Mouse (Mus musculus): Measurements from ENCODE around the gene Robo3.

Robo3 gene

DNA sequence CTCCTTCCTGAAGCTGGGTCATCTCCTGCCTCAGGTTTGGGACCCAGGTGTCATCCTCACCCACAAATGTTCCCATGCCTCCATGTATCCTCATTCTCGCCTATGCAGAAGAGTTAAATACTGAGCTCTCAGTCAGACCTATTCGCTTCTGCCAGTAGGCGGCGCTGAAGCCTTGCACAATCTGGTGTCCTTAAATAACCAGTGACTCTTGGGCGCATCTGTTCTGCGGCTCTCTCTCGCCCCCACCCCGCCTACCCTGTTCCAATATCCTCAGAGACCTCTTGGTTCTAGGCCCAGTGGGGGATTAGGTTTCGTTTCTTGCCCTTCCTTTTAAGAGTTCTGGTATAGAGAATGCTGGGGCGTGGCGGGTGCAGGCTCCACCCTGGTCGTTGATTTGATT, 2.5 kb downstream of the Robo3 start:
- in situ Hi-C loops (cut with MboI, MseI) = no loop called here

DNA sequence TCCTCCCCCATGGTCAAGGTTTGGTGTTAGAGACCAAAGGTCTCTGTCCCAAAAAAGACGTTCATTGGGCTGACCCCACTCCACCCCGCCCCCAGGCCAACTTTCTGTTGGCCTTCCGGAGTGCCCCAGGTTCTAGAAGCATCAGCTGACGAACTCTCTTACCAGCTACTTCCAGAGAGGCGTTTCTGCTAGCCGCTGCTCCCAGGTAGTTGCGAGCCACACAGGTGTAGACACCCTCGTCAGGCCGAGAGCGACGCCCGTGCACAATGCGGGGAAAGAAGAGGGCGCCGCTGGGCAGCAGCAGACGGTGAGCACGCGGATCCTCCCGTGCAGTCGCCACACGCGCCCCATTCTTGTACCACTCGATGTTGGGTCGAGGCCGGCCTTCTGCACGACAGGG, 3.7 kb downstream of the Robo3 start:
- in situ Hi-C loops (cut with MboI, MseI) = no loop called here

DNA sequence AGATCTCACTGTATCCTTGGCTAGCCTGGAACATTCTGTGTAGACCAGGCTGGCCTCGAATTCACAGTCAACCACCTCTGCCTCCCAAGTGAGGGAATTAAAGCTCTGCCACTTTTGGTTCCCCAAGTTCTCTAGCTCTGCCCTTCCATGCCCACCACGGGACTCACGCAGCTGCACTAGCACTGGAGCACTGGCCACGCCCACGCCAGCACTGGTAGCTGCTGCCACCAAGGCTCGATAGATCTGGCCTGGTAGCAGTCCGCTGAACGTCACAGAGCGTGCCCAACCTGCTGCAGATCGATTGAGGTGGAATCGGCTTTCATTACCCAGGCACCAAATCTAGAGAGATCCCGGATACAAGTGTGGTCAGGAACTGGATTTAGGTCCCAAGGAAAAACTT, 11.8 kb downstream of the Robo3 start:
- in situ Hi-C loops (cut with MboI, MseI) = loop anchor here (25.0 kb wide), 1 partner anchor 516 kb away; no protein-coding TSS in a partner anchor

DNA sequence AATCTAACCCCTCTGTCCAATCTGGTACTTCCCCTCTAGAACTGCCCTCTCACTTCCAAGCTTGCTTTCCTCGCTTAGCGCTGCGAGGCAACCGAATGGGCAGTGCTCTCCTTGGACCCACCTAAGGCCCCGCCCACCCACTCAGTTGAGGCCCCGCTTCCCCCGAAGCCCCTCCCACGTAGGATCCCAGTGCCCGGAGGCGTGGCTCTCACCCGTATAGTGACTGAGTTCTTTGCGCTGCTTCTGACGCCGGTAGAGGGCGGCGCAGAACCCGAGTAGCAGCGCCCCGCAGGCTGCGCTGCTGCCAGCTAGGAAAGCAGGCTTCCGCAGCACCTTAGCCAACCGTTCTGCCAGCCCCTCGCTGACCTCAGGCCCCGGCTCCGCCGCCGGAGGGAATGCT, 12.4 kb downstream of the Robo3 start:
- in situ Hi-C loops (cut with MboI, MseI) = loop anchor here (25.0 kb wide), 1 partner anchor 517 kb away; no protein-coding TSS in a partner anchor

DNA sequence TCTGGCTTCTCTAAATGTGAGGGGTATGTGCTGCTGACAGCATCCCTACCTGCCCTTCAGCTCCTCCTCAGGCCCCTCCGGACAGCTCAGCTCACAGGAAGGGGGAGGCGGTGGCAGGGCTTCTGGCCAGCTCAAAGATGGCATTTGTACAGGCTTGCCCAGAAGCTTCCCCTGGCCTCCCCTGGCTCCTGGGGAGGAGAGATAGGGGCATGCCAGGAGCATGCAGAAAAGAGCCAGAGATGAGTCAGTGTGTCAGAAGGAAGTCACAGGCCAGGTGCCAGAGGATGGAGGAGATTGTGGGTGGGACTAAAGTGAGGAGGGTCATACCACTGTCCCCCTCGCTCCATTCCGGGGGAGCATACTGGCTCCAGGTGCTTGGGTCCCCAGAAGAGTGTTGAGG, 14.3 kb downstream of the Robo3 start:
- in situ Hi-C loops (cut with MboI, MseI) = loop anchor here (25.0 kb wide), 1 partner anchor 519 kb away; no protein-coding TSS in a partner anchor

DNA sequence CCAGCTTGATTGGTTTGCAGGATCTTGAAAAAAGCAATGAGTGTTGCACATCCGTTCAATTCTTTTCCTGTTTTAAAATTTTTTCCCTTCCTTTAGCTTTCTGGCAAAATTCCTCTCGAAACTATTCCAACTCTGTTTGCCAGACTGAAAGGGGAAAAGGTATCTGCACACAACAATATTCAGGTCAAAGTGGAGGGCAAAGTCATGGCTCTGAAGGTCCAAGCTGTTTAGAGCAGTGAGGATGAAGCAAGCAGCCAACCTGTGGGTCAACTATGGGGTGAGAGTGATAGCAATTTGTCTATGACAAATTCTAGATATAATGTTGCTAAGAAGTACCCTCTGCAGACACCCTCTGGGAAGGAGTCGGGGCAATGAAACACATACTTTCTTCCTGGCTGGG, 18.4 kb downstream of the Robo3 start:
- in situ Hi-C loops (cut with MboI, MseI) = loop anchor here (25.0 kb wide), 1 partner anchor 523 kb away; no protein-coding TSS in a partner anchor

DNA sequence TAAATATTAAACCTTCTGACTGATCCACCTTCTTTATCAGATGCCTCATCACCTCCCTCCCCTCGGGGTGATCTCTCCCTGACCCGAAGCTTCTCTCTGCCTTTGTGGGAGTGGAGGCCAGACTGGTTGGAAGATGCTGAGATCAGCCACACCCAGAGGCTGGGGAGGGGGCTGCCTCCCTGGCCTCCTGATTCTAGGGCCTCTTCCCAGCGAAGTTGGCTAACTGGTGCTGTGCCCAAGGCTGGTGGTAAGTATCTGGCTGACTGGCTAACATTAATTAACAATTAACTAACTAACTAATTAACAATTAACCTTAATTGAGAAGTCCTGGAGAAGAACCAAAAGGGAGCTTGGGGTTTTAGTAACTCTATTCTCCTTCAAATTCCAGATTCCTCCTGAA, 20.1 kb downstream of the Robo3 start:
- in situ Hi-C loops (cut with MboI, MseI) = loop anchor here (25.0 kb wide), 1 partner anchor 524 kb away; no protein-coding TSS in a partner anchor

DNA sequence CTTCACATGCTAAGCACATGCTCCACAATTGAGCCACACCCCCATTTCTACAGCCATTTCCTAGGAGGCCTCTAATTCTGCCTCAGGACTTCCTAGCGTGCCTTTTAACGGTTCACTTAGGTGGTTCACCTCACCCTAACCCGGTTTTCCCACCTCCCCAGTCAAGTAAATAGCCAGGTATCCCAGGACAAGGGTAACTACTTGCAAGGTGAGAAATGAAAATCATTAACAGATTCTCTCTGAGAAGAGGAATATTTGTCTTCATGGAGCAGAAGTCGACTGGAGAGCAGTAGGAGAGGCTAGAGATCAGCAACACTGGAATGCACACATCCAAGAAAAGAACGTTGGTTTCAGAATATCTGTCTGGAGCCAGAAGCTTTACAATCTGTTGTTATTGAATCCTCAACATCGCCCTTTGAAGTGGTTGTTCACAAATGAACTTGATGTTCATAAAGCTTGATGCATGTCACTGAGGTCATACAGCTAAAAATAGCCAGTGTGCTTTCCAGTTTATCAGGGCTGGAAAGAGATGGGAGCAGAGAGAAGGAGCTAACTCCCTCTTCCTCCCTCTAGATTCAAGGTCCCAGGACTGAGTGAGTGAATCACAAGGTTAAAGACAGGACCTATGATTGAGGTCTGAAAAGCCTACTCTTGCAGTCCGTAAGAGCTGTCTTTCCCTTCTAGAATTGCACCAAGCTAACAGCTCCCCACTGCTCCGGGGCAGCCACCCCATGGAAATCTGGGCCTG, 23.2 kb downstream of the Robo3 start:
- in situ Hi-C loops (cut with MboI, MseI) = loop anchor here (25.0 kb wide), 1 partner anchor 527 kb away; no protein-coding TSS in a partner anchor

DNA sequence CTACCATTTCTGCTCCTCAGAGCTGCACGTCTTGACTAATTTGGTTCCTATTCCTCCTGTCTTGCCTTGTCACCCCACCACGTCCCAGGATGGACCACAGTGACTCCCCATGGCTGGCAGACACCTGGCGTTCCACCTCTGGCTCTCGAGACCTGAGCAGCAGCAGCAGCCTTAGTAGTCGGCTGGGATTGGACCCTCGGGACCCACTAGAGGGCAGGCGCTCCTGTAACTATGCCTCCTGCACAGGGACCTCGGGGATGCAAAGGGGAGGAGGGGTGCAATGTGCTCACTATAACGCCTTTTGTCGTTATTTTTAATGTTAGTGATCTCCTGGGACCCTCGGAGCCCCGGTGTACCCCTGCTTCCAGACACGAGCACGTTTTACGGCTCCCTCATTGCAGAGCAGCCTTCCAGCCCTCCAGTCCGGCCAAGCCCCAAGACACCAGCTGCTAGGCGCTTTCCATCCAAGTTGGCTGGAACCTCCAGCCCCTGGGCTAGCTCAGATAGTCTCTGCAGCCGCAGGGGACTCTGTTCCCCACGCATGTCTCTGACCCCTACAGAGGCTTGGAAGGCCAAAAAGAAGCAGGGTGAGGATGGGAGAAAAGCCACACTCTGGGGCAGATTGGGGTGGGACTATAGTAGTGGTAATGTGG, 25.1 kb downstream of the Robo3 start:
- in situ Hi-C loops (cut with MboI, MseI) = loop anchor here (25.0 kb wide), 1 partner anchor 529 kb away; no protein-coding TSS in a partner anchor

DNA sequence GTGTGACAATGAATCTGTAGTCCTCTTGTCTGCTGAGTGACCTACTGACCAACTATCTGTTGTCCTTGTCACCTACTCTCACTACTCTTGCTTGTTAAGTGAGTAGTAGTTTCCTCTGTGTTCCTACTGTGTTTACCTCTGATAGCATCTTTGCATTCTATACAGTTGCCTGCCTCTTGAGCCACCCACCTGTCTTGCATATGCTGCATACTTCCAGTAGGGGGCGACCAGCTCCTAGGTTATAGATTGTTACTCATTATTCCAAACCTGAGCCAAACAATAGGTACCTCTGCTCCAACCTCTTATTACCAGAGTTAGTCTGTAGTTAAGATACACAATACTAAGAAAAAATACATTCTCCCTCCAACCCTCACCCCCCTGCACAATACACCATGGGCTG, 26.7 kb downstream of the Robo3 start:
- in situ Hi-C loops (cut with MboI, MseI) = loop anchor here (25.0 kb wide), 1 partner anchor 531 kb away; no protein-coding TSS in a partner anchor

DNA sequence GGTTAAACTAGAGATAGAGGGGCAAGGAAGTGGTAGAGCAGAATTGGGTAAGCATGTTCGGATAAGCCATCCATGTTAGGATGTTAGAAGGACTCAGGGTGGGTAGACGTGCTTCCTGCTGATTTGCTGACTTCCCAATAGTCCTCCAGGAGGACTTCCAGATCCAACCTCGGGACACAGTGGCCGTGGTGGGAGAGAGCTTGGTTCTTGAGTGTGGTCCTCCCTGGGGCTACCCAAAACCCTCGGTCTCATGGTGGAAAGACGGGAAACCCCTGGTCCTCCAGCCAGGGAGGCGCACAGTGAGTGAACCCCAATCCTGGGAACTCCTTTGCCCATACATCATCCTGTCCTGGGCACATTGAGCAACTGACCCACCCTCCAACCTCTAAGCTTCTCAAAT, 30.0 kb downstream of the Robo3 start:
- in situ Hi-C loops (cut with MboI, MseI) = loop anchor here (25.0 kb wide), 1 partner anchor 534 kb away; no protein-coding TSS in a partner anchor

DNA sequence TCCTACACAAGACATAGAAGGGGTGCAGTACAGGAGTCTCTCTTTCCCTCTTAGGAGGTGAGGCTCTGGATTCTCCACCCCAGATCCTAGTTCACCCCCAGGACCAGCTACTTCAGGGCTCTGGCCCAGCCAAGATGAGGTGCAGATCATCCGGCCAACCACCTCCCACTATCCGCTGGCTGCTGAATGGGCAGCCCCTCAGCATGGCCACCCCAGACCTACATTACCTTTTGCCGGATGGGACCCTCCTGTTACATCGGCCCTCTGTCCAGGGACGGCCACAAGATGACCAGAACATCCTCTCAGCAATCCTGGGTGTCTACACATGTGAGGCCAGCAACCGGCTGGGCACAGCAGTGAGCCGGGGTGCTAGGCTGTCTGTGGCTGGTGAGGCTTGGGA, 30.5 kb downstream of the Robo3 start:
- in situ Hi-C loops (cut with MboI, MseI) = loop anchor here (25.0 kb wide), 1 partner anchor 535 kb away; no protein-coding TSS in a partner anchor

DNA sequence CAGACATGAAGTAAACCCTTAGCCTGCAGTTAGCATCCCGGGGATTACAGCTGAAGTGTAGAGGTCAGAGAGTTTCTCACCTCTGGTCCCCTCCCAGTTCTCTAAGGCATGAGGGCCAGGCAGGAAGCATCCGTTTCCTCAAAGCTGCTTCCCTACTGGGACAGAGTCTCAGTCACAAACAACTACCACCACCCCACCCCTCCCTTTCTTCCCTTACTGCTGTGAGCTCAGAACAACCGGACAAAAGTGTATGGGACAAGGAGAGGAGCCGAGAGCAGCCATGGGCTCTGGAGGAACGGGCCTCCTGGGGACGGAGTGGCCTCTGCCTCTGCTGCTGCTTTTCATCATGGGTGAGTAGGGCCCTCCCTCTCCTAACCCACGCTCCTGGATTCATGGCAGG, 31.2 kb downstream of the Robo3 start, which contains the start of gene Robo4:
Gene Robo4, plus strand, starts transcription at position 96 of the 400 bp plus-strand sequence.
- in situ Hi-C loops (cut with MboI, MseI) = loop anchor here (25.0 kb wide), 1 partner anchor 535 kb away; no protein-coding TSS in a partner anchor

DNA sequence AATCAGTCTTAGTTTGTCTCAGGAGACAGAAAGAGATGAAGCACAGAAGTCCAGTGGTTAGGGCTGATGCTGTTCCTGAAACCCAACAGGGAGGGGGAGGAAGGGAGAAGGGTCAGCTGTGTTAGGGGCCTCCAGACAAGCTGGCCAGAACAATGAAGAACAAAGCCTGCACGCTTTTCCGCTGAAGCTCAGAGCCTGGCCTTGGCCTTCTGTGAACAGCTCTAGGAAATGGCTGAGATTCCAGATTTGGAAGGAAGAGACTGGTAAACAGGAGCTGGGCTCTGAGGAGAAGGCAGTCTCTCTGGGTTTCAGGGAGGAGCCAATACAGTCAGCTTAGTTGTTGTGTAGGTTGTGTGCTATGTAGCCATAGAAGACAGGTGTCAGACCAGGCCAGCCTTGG, 32.5 kb downstream of the Robo3 start:
- in situ Hi-C loops (cut with MboI, MseI) = loop anchor here (25.0 kb wide), 1 partner anchor 537 kb away; no protein-coding TSS in a partner anchor

DNA sequence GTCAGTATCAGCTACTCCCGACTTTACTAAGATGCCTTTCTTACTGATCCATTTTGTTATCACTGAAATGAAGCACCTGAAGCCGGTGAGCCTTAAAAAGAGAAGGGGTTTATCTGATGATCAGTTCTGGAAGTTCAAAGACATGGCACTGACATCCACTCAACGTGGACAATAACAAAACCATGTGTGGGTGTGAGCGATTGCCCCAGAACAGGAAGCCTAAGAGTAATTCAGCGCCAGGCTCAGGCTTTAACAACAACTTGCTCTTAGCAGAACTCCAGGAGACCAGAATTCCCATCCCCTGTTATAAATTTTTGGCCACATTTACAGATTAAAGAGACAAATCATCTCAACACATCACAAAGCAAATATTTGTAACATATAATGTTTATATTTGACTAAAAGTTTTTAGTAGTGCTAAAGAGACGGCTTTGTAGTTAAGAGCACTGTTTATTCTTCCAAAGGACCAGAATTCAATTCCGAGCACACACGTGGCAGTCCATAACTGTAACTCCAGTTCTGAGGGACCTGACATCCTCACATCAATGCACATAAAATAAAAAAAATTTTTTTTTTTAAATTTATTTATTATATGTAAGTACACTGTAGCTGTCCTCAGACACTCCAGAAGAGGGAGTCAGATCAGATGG, 39.4 kb downstream of the Robo3 start:
- in situ Hi-C loops (cut with MboI, MseI) = no loop called here

DNA sequence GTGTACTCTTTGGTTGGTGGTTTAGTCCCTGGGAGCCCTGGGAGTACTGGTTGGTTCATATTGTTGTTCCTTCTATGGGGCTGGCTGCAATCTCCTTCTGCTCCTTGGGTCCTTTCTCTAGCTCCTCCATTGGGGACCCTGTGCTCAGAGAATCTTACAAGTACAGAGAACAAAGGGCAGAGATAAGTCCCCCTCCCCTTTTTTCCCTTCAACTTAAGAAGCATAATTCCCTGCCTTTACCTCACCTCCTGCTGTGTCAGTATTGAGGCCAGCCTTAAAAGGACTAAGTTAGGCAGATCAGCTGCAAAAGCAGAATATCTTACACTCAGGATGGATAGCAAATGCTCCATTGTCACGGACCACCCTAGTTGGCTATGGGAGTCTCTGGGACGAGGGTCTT, 41.0 kb downstream of the Robo3 start:
- in situ Hi-C loops (cut with MboI, MseI) = no loop called here

DNA sequence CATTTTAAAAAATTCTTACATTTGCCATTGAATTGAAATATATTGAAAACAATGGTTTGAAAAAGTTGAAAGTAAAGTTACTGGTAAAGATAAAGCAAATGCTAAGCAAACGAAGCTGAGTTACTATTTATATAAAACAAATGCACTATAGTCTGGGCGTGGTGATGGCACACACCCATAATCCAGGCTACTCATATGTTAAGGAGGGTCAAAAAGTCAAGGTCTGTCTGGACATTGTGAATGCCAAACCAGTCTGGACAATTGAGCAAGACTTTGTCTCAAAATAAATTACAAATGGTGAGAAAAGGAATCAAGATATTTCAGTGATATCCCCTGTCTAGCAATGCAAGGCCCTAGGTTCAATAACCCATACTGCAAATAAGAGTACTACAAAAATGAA, 42.2 kb downstream of the Robo3 start:
- in situ Hi-C loops (cut with MboI, MseI) = no loop called here

DNA sequence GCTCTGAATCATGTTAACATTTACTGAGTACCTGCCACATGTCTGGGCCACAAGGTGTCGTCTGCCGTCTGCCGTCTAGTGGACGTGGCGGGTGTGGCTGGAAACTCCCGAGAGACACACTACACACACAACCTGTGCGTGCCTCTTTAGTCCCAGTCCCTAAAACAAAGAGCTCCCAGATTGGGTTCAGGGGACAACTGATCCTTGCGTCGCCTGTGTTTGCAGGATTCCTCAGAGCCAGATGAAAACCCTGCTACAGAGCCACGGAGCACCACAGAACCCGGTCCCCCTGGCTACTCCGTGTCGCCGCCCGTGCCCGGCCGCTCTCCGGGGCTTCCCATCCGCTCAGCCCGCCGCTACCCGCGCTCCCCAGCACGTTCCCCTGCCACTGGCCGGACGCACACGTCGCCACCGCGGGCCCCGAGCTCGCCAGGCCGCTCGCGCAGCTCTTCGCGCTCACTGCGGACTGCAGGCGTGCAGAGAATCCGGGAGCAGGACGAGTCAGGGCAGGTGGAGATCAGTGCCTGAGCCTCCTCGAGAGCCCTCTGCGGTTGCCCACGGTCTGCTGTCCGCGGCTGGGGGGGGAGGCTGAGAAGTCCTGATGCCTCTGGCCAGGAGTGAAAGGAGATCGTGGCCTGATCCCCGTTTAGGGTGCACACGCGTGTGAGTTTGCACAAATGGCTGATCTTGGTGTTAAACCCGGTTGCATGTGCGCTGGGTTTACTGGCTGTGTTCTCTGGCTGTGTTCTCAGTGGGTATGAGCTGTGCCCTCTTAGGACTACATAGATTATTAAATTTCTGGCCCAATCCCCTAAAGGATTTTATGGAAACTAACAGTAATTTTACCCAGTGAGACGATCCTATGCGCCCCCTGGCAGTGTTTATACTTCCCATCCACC, 48.5 kb downstream of the Robo3 start:
- in situ Hi-C loops (cut with MboI, MseI) = no loop called here

DNA sequence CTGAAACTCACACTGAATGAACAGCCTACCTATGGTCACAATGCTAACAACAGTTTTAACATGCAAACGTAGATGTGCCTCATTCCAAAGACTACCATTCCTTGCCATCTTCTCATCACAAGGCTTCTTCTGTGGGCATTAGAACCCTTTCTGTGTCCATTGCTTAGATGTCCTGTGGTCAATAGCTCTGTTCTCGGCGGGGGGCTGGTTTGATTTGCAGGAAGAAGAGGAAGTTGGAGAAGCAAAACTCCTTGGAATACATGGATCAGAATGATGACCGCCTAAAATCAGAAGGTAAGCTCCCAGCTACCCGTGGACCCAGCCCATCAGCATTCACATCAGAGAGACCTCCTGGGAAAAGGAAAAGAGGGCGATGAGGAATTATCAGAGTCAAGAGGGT, 49.9 kb downstream of the Robo3 start:
- in situ Hi-C loops (cut with MboI, MseI) = no loop called here

DNA sequence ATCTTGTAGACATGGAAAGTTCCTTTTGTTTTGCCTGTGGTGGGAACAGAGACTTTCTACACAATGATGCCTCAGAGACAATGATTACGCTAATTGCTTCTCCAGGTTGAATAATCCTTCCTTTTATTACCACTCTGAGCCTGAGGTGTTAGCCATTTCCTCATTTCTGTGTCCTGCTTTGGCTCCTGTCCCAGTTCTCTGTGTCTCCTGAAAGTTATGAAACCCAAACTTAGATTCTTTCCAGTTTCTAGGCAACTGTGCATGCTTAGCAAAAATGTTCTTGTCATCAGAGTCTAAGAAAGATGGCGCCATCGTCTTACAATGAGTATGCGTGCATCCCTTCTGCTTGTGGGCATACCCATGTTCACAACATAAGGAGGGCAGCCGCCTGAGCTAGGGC, 57.3 kb downstream of the Robo3 start:
- in situ Hi-C loops (cut with MboI, MseI) = no loop called here

DNA sequence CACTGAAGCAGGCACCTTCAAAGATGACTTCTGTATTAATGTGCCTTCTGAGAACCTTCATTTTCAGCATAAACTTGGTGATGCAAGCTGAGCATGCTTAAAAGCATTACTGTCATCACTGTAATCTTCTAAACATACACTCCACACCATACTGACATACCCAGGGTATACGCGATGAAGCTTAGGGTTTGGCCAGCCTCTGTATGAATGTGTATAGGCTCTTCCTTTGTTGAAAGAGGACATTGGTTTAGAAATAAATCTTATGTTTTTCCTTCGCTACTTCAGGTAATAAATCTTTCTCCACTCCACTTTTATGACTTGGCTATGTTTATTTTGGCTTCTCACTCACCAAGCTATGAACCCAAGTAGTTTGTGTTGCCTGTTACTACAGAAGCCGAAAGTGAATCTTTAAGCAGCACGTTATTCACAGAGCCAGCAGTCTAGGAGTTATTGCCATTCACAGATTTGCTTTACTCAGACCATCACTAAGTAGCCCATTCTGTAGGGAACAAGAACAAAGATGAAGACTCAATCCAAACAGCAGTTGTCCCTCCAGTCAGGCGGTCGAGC, 61.7 kb downstream of the Robo3 start:
- in situ Hi-C loops (cut with MboI, MseI) = no loop called here
